Mouse (Mus musculus) thymus, postnatal 14 days (tissue): Measurements from ENCODE around the gene Isg20l2.
A peak's percentile ranks its signal among the peaks of the same experiment; 100 is the strongest.

ENCODE experiments used
- DNase-seq: peaks from one replicate; pipeline ENCODE4 v3.0.0; 2021

The Isg20l2 gene

GRCm38 (mm10) chr3:87980728-87981127 is 50.6 kb downstream of the Isg20l2 start:
- DNase-seq: no peak

- no peak for DNase-seq
These were observed 51.2 kb downstream of the Isg20l2 start for GRCm38 (mm10) chr3:87981214-87981760.

- no peak for DNase-seq
These were observed 52.1 kb downstream of the Isg20l2 start for GRCm38 (mm10) chr3:87981894-87982835.

- peak; percentile 20 for DNase-seq
These were observed 52.9 kb downstream of the Isg20l2 start for GRCm38 (mm10) chr3:87982836-87983601.

- DNase-seq: no peak
These were observed 53.5 kb downstream of the Isg20l2 start for GRCm38 (mm10) chr3:87983627-87984026.

- DNase-seq: no peak
These were observed 54.0 kb downstream of the Isg20l2 start for GRCm38 (mm10) chr3:87984094-87984493.

- no peak for DNase-seq
These were observed 55.6 kb downstream of the Isg20l2 start for GRCm38 (mm10) chr3:87985505-87986320.

- peak; percentile 94 for DNase-seq
These were observed 56.8 kb downstream of the Isg20l2 start for GRCm38 (mm10) chr3:87986868-87987267.

- DNase-seq: peak; percentile 53
These were observed 57.5 kb downstream of the Isg20l2 start for GRCm38 (mm10) chr3:87987633-87988032.

GRCm38 (mm10) chr3:87988068-87988467 is 58.0 kb downstream of the Isg20l2 start:
- peak; percentile 47 for DNase-seq

GRCm38 (mm10) chr3:87989935-87990334 is 59.8 kb downstream of the Isg20l2 start:
- DNase-seq: no peak
